Mouse (Mus musculus): Measurements from ENCODE around the gene Shd. TPM values are rescaled to one million over a fixed set of nuclear protein-coding genes. Genes with fewer than 3 reads are reported as not detected.

Shd gene
- polyA plus RNA-seq, 1 experiment: 7.2 TPM

DNA sequence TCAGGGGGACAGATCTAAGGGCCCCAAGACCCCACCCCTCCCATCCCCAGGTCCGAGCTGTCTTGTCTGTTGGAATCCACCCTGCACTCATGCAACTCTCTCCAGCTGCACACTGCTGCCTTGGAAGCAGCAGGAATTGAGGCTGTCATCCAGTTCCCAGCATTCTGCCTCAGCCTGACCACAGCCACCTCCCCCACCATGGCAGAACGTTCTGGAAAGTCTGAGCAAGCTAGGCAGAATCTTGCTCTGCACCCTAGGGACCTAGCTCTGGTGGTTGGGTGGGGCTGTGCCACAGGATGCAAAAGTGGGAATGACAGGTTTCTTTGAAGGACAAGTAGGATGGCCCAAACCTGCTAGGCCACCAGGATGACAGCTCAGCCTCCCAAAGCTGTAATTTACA lies 54.2 kb downstream of the Shd start:
- no peak for DNase-seq (ENCODE audit: low read depth)

DNA sequence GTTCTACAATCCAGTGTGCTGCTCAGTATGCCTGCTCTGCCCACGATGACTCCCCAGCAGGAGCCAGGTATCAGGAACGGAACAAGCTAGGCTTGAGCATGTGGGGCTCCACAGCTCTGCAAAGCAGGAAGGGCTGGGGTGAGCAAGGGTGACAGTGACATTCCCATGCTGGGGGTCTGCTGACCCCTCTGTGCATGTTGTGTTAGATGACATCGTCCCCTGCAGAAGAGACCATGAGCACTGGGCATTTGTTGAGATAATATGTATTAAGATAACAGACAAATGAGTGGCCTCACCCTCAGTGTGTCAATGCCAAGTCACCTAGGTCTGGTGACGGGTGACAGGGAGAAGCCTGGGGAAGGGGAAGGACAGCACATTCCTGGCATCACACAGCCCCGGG lies 54.7 kb downstream of the Shd start:
- no peak for DNase-seq (ENCODE audit: low read depth)

Other genes with a start within 250 kb of the Shd start
- gene Adgre4, start 220.5 kb upstream of the Shd start, polyA plus RNA-seq (2012; rRNA removed): 0.77 and 1.2 TPM in 2 replicates
- 0.74 and 0.85 TPM in 2 replicates for gene Zfp119a, start 91.5 kb upstream of the Shd start, polyA plus RNA-seq (2012; rRNA removed)
- gene Zfp959, start 78.4 kb upstream of the Shd start, polyA plus RNA-seq (2012; rRNA removed): 1.9 and 3.0 TPM in 2 replicates
- 0.93 and 1.3 TPM in 2 replicates for gene Zfp119b, start 21.0 kb upstream of the Shd start, polyA plus RNA-seq (2012; rRNA removed)
- gene Ebi3, start 17.8 kb upstream of the Shd start, polyA plus RNA-seq (2012; rRNA removed): 3.8 and 7.3 TPM in 2 replicates
- 8.3 and 8.5 TPM in 2 replicates for gene Yju2, start 11.4 kb upstream of the Shd start, polyA plus RNA-seq (2012; rRNA removed)
- 0.15 and 0.44 TPM in 2 replicates for gene Fsd1, start 16.0 kb downstream of the Shd start, polyA plus RNA-seq (2012; rRNA removed)
- 58.4 and 64.6 TPM in 2 replicates for gene Stap2, start 35.1 kb downstream of the Shd start, polyA plus RNA-seq (2012; rRNA removed)
- gene Mpnd, start 35.2 kb downstream of the Shd start, polyA plus RNA-seq (2012; rRNA removed): 106 and 110 TPM in 2 replicates
- 58.6 and 73.4 TPM in 2 replicates for gene Sh3gl1, start 66.2 kb downstream of the Shd start, polyA plus RNA-seq (2012; rRNA removed)
- 2.8 and 2.9 TPM in 2 replicates for gene Chaf1a, start 70.0 kb downstream of the Shd start, polyA plus RNA-seq (2012; rRNA removed)
- gene Ubxn6, start 104.6 kb downstream of the Shd start, polyA plus RNA-seq (2012; rRNA removed): 100 and 112 TPM in 2 replicates
- 41.4 and 45.4 TPM in 2 replicates for gene Hdgfl2, start 109.2 kb downstream of the Shd start, polyA plus RNA-seq (2012; rRNA removed)
- 600 and 937 TPM in 2 replicates for gene Plin4, start 139.3 kb downstream of the Shd start, polyA plus RNA-seq (2012; rRNA removed)
- gene Plin5, start 147.1 kb downstream of the Shd start, polyA plus RNA-seq (2012; rRNA removed): 15.6 and 21.5 TPM in 2 replicates
- gene Lrg1, start 151.5 kb downstream of the Shd start, polyA plus RNA-seq (2012; rRNA removed): 306 and 347 TPM in 2 replicates
- gene Sema6b, start 169.9 kb downstream of the Shd start, polyA plus RNA-seq (2012; rRNA removed): 9.9 and 10.9 TPM in 2 replicates
- gene Tnfaip8l1, start 192.0 kb downstream of the Shd start, polyA plus RNA-seq (2012; rRNA removed): 3.6 and 4.3 TPM in 2 replicates
- 88.2 and 96.4 TPM in 2 replicates for gene Mydgf, start 213.5 kb downstream of the Shd start, polyA plus RNA-seq (2012; rRNA removed)
- 34.1 and 36.9 TPM in 2 replicates for gene Dpp9, start 248.4 kb downstream of the Shd start, polyA plus RNA-seq (2012; rRNA removed)